Mouse (Mus musculus) B cell, adult 2 months (primary cell): ENCODE measurements around the gene Kdm4b.
A peak's percentile ranks its signal among the peaks of the same experiment; 100 is the strongest.

ENCODE experiments used
- DNase-seq, 2 experiments: peaks; one replicate each; pipeline ENCODE4 v3.0.0; 2022

Kdm4b gene

GRCm38 (mm10) chr17:56396051-56396450 is 70.2 kb downstream of the Kdm4b start:
- DNase-seq: no peak

- no peak for DNase-seq
Observed at GRCm38 (mm10) chr17:56400221-56400620, 74.4 kb downstream of the Kdm4b start.

GRCm38 (mm10) chr17:56401051-56401521 is 75.2 kb downstream of the Kdm4b start:
- DNase-seq: no peak

- DNase-seq: no peak
Observed at GRCm38 (mm10) chr17:56405341-56405740, 79.5 kb downstream of the Kdm4b start.

GRCm38 (mm10) chr17:56405856-56406840 is 80.3 kb downstream of the Kdm4b start:
- DNase-seq: no peak

- DNase-seq: no peak
Observed at GRCm38 (mm10) chr17:56406878-56407277, 81.0 kb downstream of the Kdm4b start.

GRCm38 (mm10) chr17:56407379-56407778 is 81.5 kb downstream of the Kdm4b start:
- DNase-seq: no peak

GRCm38 (mm10) chr17:56408965-56409625 is 83.2 kb downstream of the Kdm4b start:
- DNase-seq: no peak

- no peak for DNase-seq
Observed at GRCm38 (mm10) chr17:56409759-56410158, 83.9 kb downstream of the Kdm4b start.

- no peak for DNase-seq
Observed at GRCm38 (mm10) chr17:56411437-56411836, 85.6 kb downstream of the Kdm4b start.

- no peak for DNase-seq
Observed at GRCm38 (mm10) chr17:56413113-56413512, 87.3 kb downstream of the Kdm4b start.

- DNase-seq: no peak
Observed at GRCm38 (mm10) chr17:56414785-56415184, 88.9 kb downstream of the Kdm4b start.

- no peak for DNase-seq
Observed at GRCm38 (mm10) chr17:56418304-56418703, 92.4 kb downstream of the Kdm4b start.

GRCm38 (mm10) chr17:56420022-56420421 is 94.2 kb downstream of the Kdm4b start:
- DNase-seq: no peak

GRCm38 (mm10) chr17:56424726-56425583 is 99.1 kb downstream of the Kdm4b start:
- peak; percentile 54 to 56 for DNase-seq

- DNase-seq: peak; percentile 89 to 92
Observed at GRCm38 (mm10) chr17:56425584-56425914, 99.7 kb downstream of the Kdm4b start.

- DNase-seq: no peak
Observed at GRCm38 (mm10) chr17:56425941-56426340, 100.1 kb downstream of the Kdm4b start.

- DNase-seq: no peak
Observed at GRCm38 (mm10) chr17:56427857-56428256, 102.0 kb downstream of the Kdm4b start.

- DNase-seq: no peak
Observed at GRCm38 (mm10) chr17:56431582-56431981, 105.7 kb downstream of the Kdm4b start.

GRCm38 (mm10) chr17:56439731-56440460 is 114.0 kb downstream of the Kdm4b start:
- no peak for DNase-seq

GRCm38 (mm10) chr17:56442316-56442715 is 116.5 kb downstream of the Kdm4b start:
- DNase-seq: no peak

- peak; percentile 87 to 90 for DNase-seq
Observed at GRCm38 (mm10) chr17:56443341-56443795, 117.5 kb downstream of the Kdm4b start.
